Mouse (Mus musculus) heart, embryonic 12.5 days (tissue): ENCODE data around the gene Aco2. TPM values are rescaled to one million over a fixed set of nuclear protein-coding genes. Genes with fewer than 3 reads are reported as not detected.

Experiments used
- ATAC-seq: fragments of 200-750 bp; cut with Nextera tagmentation; 2 replicates; pipeline ENCODE4 v1.8.0; 2017; ENCODE audit warnings: moderate TSS enrichment, moderate library complexity; ENCODE audit not compliant: insufficient number of reproducible peaks, low FRiP score
- H3K27ac ChIP-seq: fragments of 300-500 bp; sonication (generic); 2 replicates; pipeline ENCODE4 v1.5.1; 2016; ENCODE audit warnings: mild to moderate bottlenecking, moderate library complexity; ENCODE audit not compliant: poor library complexity, severe bottlenecking
- H3K27me3 ChIP-seq: fragments of 300-500 bp; sonication (generic); replicated peaks from 2 replicates; pipeline ENCODE4 v1.6.1; 2016; ENCODE audit warnings: mild to moderate bottlenecking, moderate library complexity
- H3K36me3 ChIP-seq: fragments of 300-500 bp; sonication (generic); 2 replicates; pipeline ENCODE4 v1.6.1; 2016; ENCODE audit warnings: mild to moderate bottlenecking, moderate library complexity
- H3K4me1 ChIP-seq: fragments of 300-500 bp; sonication (generic); replicated peaks from 2 replicates; pipeline ENCODE4 v1.6.1; 2016; ENCODE audit warnings: mild to moderate bottlenecking
- H3K4me2 ChIP-seq: fragments of 300-500 bp; sonication (generic); 2 replicates; pipeline ENCODE4 v1.6.1; 2016; ENCODE audit warnings: mild to moderate bottlenecking, moderate library complexity
- H3K4me3 ChIP-seq: fragments of 300-500 bp; sonication (generic); 2 replicates; pipeline ENCODE4 v1.5.1; 2016; ENCODE audit warnings: mild to moderate bottlenecking
- H3K9ac ChIP-seq: fragments of 300-500 bp; sonication (generic); 2 replicates; pipeline ENCODE4 v1.6.1; 2016; ENCODE audit warnings: mild to moderate bottlenecking, moderate library complexity
- H3K9me3 ChIP-seq: fragments of 300-500 bp; sonication (generic); replicated peaks from 2 replicates; pipeline ENCODE4 v1.6.1; 2016; ENCODE audit warnings: mild to moderate bottlenecking, moderate library complexity
- WGBS: fragments of 180-500 bp; shearing (Covaris S2); methylation state at CpG from one replicate; pipeline ENCODE4 v1.1.7; 2016; 5-methylcytosine and 5-hydroxymethylcytosine counted together
- polyA plus RNA-seq: library from polyadenylated mRNA; unstranded; fragments of >200 nt; fragmentation: Nextera tagmentation; extraction: Ambion mirVana; gene quantifications from 2 replicates; pipeline ENCODE4 v1.2.1, GENCODE M21; 2016

Aco2 gene
- polyA plus RNA-seq, 1 experiment from 2014 or later: 497 TPM

GRCm38 (mm10) chr15:81925760-81926445, 53.8 kb downstream of the Aco2 start, which contains the start of gene Polr3h:
Gene Polr3h (minus strand): TSS chr15:81926240.
- Histone ChIP-seq H3K27me3 (no peaks in the 10 kb centered on the region), H3K27ac (no peak within 1 kb of the TSS), H3K4me1 (peaks cover 15% of the 10 kb centered on the region), H3K9ac (peak within 1 kb of the TSS; percentile 78), H3K36me3 (0 out of 2 replicates have a peak, but pooled peaks cover 3% of the 10 kb centered on the region), H3K9me3 (no peaks in the 10 kb centered on the region), H3K4me3 (peak within 1 kb of the TSS; percentile 61), H3K4me2 (peak within 1 kb of the TSS; percentile 85)
- under 1% methylated on average over 54 of the region's 54 CpGs for WGBS
- peak; percentile 96 for ATAC-seq

GRCm38 (mm10) chr15:81926446-81926822, 54.3 kb downstream of the Aco2 start:
- Histone ChIP-seq H3K36me3 (0 out of 2 replicates have a peak, but pooled peaks cover 3% of the 10 kb centered on the region), H3K9ac (no peak overlapping the region; the same call in 1 of the 2 replicates), H3K27me3 (no peaks in the 10 kb centered on the region), H3K27ac (no peak overlapping the region), H3K4me3 (peak overlapping the region; percentile 61; the same call in 1 of the 2 replicates), H3K9me3 (no peaks in the 10 kb centered on the region), H3K4me1 (peaks cover 15% of the 10 kb centered on the region), H3K4me2 (peak overlapping the region; percentile 85)
- 37% methylated on average over 9 of the region's 9 CpGs for WGBS
- ATAC-seq: no peak

- Histone ChIP-seq H3K36me3 (no peaks in the 10 kb centered on the region), H3K4me1 (peaks cover 15% of the 10 kb centered on the region), H3K27ac (no peak overlapping the region), H3K4me2 (no peak overlapping the region), H3K4me3 (no peak overlapping the region), H3K27me3 (no peaks in the 10 kb centered on the region), H3K9me3 (no peaks in the 10 kb centered on the region), H3K9ac (no peak overlapping the region)
- no peak for ATAC-seq
- WGBS: 56% methylated on average over 4 of the region's 4 CpGs
These were observed 55.6 kb downstream of the Aco2 start for GRCm38 (mm10) chr15:81927741-81928140.

- Histone ChIP-seq H3K9me3 (no peaks in the 10 kb centered on the region), H3K27me3 (no peaks in the 10 kb centered on the region), H3K36me3 (no peaks in the 10 kb centered on the region), H3K4me3 (no peak overlapping the region), H3K9ac (no peak overlapping the region), H3K27ac (no peak overlapping the region), H3K4me1 (peaks cover 15% of the 10 kb centered on the region), H3K4me2 (no peak overlapping the region)
- WGBS: 68% methylated on average over 11 of the region's 11 CpGs
- no peak for ATAC-seq
These were observed 56.2 kb downstream of the Aco2 start for GRCm38 (mm10) chr15:81928277-81928676.

GRCm38 (mm10) chr15:81932951-81933470, 60.9 kb downstream of the Aco2 start:
- H3K36me3 ChIP-seq: no peaks in the 10 kb centered on the region
- no peak for ATAC-seq
- peaks cover 21% of the 10 kb centered on the region for H3K4me1 ChIP-seq
- H3K9ac ChIP-seq: no peak overlapping the region
- no peak overlapping the region for H3K4me2 ChIP-seq
- WGBS: 42% methylated on average over 12 of the region's 12 CpGs
- no peak overlapping the region for H3K27ac ChIP-seq
- H3K4me3 ChIP-seq: no peak overlapping the region
- peaks cover 6% of the 10 kb centered on the region; the same call in 1 of the 2 replicates for H3K27me3 ChIP-seq
- no peaks in the 10 kb centered on the region for H3K9me3 ChIP-seq

- no peak for ATAC-seq
- Histone ChIP-seq H3K27ac (no peak overlapping the region), H3K27me3 (peaks cover 6% of the 10 kb centered on the region; the same call in 1 of the 2 replicates), H3K4me3 (no peak overlapping the region), H3K4me1 (peaks cover 28% of the 10 kb centered on the region), H3K36me3 (no peaks in the 10 kb centered on the region), H3K9me3 (no peaks in the 10 kb centered on the region), H3K4me2 (no peak overlapping the region), H3K9ac (no peak overlapping the region)
- 86% methylated on average over 1 of the region's 1 CpGs for WGBS
These were observed 61.9 kb downstream of the Aco2 start for GRCm38 (mm10) chr15:81933986-81934385.

GRCm38 (mm10) chr15:81935869-81936637, 63.9 kb downstream of the Aco2 start:
- Histone ChIP-seq H3K4me1 (peaks cover 28% of the 10 kb centered on the region), H3K9me3 (no peaks in the 10 kb centered on the region), H3K36me3 (no peaks in the 10 kb centered on the region), H3K27me3 (peaks cover 6% of the 10 kb centered on the region; the same call in 1 of the 2 replicates), H3K9ac (peak overlapping the region; percentile 66; the same call in 1 of the 2 replicates), H3K4me3 (peak overlapping the region; percentile 46), H3K4me2 (peak overlapping the region; percentile 73), H3K27ac (peak overlapping the region; percentile 13; the same call in 1 of the 2 replicates)
- 53% methylated on average over 7 of the region's 7 CpGs for WGBS
- no peak for ATAC-seq

GRCm38 (mm10) chr15:81936679-81937078, 64.6 kb downstream of the Aco2 start, which contains the start of gene Csdc2:
Gene Csdc2 (plus strand): TSS chr15:81936759.
- Histone ChIP-seq H3K9ac (peak within 1 kb of the TSS; percentile 66), H3K36me3 (no peaks in the 10 kb centered on the region), H3K4me2 (peak within 1 kb of the TSS; percentile 73), H3K27me3 (peaks cover 6% of the 10 kb centered on the region; the same call in 1 of the 2 replicates), H3K9me3 (no peaks in the 10 kb centered on the region), H3K4me1 (peaks cover 28% of the 10 kb centered on the region), H3K4me3 (peak within 1 kb of the TSS; percentile 46), H3K27ac (peak within 1 kb of the TSS; percentile 13)
- WGBS: under 1% methylated on average over 12 of the region's 12 CpGs
- ATAC-seq: peak; percentile 30; the same call in 1 of the 2 replicates

- Histone ChIP-seq H3K27me3 (peaks cover 6% of the 10 kb centered on the region; the same call in 1 of the 2 replicates), H3K9ac (peak overlapping the region; percentile 66), H3K4me2 (peak overlapping the region; percentile 73), H3K36me3 (no peaks in the 10 kb centered on the region), H3K4me3 (peak overlapping the region; percentile 46), H3K9me3 (no peaks in the 10 kb centered on the region), H3K27ac (peak overlapping the region; percentile 13; the same call in 1 of the 2 replicates), H3K4me1 (peaks cover 28% of the 10 kb centered on the region)
- WGBS: 8% methylated on average over 19 of the region's 19 CpGs
- ATAC-seq: peak; percentile 4; the same call in 1 of the 2 replicates
These were observed 65.2 kb downstream of the Aco2 start for GRCm38 (mm10) chr15:81937098-81937972.

- Histone ChIP-seq H3K9me3 (no peaks in the 10 kb centered on the region), H3K36me3 (no peaks in the 10 kb centered on the region), H3K4me1 (peaks cover 30% of the 10 kb centered on the region), H3K9ac (no peak overlapping the region), H3K4me2 (no peak overlapping the region), H3K27me3 (peaks cover 6% of the 10 kb centered on the region; the same call in 1 of the 2 replicates), H3K4me3 (no peak overlapping the region), H3K27ac (no peak overlapping the region)
- 30% methylated on average over 2 of the region's 2 CpGs for WGBS
- ATAC-seq: 0 out of 2 replicates have a peak, but pooled peaks have one; percentile 23
These were observed 66.1 kb downstream of the Aco2 start for GRCm38 (mm10) chr15:81938246-81938645.
